Mouse (Mus musculus): ENCODE results near the gene Chrnb2. TPM values are rescaled to one million over a fixed set of nuclear protein-coding genes. Genes with fewer than 3 reads are reported as not detected.
A peak's percentile ranks its signal among the peaks of the same experiment; 100 is the strongest.

Gene Chrnb2
- polyA plus RNA-seq, 1 experiment from 2014 or later, result 3.2 TPM

DNA sequence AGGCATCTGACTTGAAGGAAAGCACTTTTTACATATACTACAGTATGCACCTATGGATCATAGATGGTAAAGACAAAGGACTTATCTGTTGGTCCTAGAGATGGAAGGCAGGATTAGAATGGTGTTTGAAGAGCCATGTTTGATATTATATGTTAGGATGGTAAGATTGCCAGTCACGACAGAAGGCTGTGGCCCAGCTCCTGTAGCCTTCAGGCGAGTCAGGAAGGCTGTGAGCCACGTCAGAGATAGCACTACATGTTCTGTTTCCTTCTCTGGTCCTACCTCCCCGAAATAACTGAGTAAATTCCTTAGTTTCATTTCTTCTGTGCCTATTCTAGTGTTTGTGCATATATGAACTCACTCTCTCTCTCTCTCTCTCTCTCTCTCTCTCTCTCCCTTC, 32.3 kb downstream of the Chrnb2 start:
- no peak overlapping the region for H3K4me3 ChIP-seq

DNA sequence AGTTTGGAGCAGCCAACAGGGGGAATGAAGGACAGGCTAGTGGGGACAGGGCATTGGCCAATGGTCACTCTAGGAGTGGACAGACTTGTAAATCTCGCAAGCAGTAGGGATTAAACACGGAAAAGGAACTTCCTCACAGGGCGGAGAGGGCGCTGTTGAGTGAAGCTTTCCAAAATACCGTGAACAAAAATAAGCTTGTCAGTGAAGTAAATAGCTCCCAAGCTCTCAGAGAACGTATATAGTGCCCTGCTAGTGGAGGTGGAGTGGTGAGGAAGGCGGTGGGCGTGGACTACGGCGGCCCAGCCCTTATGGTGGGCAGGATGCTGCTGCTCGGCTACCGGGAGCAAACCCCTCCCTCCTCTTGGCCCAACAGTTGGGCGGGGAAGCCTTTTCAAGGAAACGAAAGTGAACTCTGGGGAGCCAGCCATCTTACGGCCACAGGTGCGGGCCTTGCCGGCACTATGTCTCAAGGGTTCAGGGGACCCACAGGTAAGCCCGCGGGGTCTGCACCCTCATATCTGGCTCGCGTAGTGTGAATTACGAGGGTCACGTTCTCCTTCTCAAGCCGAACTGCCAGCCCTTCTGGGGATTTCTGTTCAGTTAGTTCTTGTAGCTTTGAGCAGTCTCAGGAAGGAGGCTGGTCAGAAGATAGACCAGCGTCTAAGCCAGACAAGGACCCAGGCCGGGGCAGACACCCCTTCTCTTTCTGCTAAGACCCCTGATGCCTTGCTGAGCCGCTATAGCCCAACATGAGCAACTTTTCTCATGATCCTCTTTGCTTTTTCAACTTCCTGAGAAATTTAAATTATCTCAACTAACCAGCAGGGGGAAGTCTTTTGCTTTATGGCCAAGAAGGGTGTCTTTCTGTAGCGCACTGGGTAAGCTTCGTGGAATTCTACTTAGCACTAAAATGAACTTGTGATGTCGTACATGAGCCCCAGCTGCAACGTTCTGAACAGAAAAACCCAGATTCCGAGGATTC, 33.8 kb downstream of the Chrnb2 start:
- Histone ChIP-seq H3K36me3 (peaks cover 3% of the 10 kb centered on the region; the same call in 1 of the 2 replicates), H3K4me3 (peak overlapping the region; percentile 61), H3K4me1 (peaks cover 4% of the 10 kb centered on the region; the same call in 1 of the 2 replicates), H3K9me3 (no peaks in the 10 kb centered on the region), H3K9ac (peak overlapping the region; percentile 60), H3K4me2 (replicated peaks) (peak overlapping the region; percentile 86), H3K27ac (peak overlapping the region; percentile 42; the same call in 1 of the 2 replicates), H3K27me3 (no peaks in the 10 kb centered on the region)
- WGBS, result 4% methylated on average over 32 of the region's 32 CpGs
- peak; percentile 88; the same call in 1 of the 2 replicates for ATAC-seq (ENCODE audit: insufficient number of reproducible peaks, insufficient read depth, low FRiP score, low TSS enrichment)

More for the DNA sequence above, 32.3 kb downstream of the Chrnb2 start:
- no peak overlapping the region for H3K9ac ChIP-seq
- H3K4me1 ChIP-seq, result peaks cover 4% of the 10 kb centered on the region; the same call in 1 of the 2 replicates
- no peaks in the 10 kb centered on the region for H3K9me3 ChIP-seq
- no peak for ATAC-seq (ENCODE audit: insufficient number of reproducible peaks, insufficient read depth, low FRiP score, low TSS enrichment)
- 92% methylated on average over 4 of the region's 4 CpGs for WGBS
- H3K27me3 ChIP-seq, result no peaks in the 10 kb centered on the region
- no peak overlapping the region for H3K27ac ChIP-seq
- peaks cover 8% of the 10 kb centered on the region; the same call in 1 of the 2 replicates for H3K36me3 ChIP-seq
- no peak overlapping the region for H3K4me2 ChIP-seq (replicated peaks)

DNA sequence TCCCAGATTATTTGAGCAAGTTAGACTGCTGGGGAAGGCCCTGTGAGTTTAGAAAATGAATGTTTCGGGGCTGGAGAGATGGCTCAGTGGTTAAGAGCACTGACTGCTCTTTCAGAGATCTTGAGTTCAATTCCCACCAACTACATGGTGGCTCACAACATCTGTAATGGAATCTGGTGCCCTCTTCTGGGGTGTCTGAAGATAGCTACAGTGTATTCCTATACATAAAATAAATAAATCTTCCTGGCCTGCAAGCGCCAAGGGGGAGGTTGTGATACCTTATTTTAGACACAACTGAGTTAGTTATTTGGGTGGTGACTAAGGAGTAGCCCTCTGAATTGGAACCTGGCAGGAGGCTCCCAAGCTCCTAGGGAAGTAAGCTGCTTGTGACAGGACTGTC, 35.6 kb downstream of the Chrnb2 start:
- Histone ChIP-seq H3K36me3 (no peaks in the 10 kb centered on the region), H3K4me2 (replicated peaks) (no peak overlapping the region), H3K9ac (no peak overlapping the region), H3K9me3 (no peaks in the 10 kb centered on the region), H3K27me3 (no peaks in the 10 kb centered on the region), H3K27ac (no peak overlapping the region), H3K4me3 (no peak overlapping the region), H3K4me1 (peaks cover 4% of the 10 kb centered on the region; the same call in 1 of the 2 replicates)
- ATAC-seq (ENCODE audit: insufficient number of reproducible peaks, insufficient read depth, low FRiP score, low TSS enrichment), result no peak
- 76% methylated on average over 2 of the region's 2 CpGs for WGBS

DNA sequence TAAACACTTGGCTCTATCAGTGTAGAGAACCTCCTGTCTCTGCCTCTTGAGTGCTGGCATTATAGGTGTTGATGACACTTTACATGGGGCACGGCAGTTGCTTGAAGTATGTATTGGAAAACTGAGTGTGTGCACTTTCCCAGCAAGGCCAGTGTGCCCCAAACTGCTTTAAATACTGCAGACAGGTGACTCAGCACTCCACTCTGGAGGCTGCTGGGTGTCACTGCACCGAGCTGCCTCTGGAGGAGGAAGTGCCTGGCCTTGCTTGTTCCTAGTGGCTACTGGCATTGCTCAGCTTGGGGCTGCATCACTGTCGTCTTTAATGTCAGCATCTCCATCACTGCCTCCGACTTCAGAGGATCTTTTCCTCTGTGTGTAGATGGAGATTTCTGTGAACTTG, 37.4 kb downstream of the Chrnb2 start:
- no peak for ATAC-seq (ENCODE audit: insufficient number of reproducible peaks, insufficient read depth, low FRiP score, low TSS enrichment)
- Histone ChIP-seq H3K4me3 (no peak overlapping the region), H3K27me3 (no peaks in the 10 kb centered on the region), H3K36me3 (no peaks in the 10 kb centered on the region), H3K9me3 (no peaks in the 10 kb centered on the region), H3K4me1 (peaks cover 4% of the 10 kb centered on the region; the same call in 1 of the 2 replicates), H3K27ac (no peak overlapping the region), H3K9ac (no peak overlapping the region), H3K4me2 (replicated peaks) (no peak overlapping the region)
- WGBS, result 18% methylated on average over 4 of the region's 4 CpGs

DNA sequence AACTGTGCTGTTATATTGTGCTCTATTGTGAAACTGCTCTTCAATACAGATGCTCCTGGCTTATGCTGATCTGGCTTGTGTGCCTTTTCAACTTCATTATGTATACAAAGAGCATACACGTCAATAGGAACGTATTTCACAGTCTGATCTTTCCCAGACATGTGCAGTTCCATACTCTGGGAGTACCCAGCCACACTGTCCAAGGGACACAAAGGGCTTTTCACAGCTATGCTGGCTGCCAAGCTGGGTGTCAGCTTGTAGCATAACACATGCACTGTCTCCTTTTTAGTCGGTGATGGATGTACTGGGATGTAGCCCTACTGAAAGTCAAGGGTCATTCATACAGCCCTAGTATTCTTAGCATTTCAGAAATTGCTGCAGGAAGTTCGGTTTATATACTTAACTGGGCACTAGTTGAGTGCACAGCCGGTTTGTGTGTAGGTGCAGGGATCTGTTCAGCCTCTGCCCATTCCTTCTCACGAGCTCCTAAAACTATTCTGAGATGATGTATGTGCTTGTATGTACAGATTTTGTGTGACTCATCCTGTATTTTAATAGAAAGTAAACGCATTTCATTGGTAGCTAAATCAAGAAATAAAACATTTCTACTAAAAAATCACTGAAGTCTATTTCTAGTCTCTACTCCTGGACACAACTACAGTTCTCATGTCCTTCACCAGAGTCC, 40.9 kb downstream of the Chrnb2 start:
- Histone ChIP-seq H3K36me3 (no peaks in the 10 kb centered on the region), H3K9me3 (no peaks in the 10 kb centered on the region), H3K27me3 (no peaks in the 10 kb centered on the region), H3K9ac (no peak overlapping the region), H3K4me1 (0 out of 2 replicates have a peak, but pooled peaks cover 4% of the 10 kb centered on the region), H3K4me2 (replicated peaks) (no peak overlapping the region), H3K4me3 (no peak overlapping the region), H3K27ac (no peak overlapping the region)
- whole genome bisulfite sequencing, result 67% methylated on average over 7 of the region's 7 CpGs
- ATAC-seq (ENCODE audit: insufficient number of reproducible peaks, insufficient read depth, low FRiP score, low TSS enrichment), result no peak

DNA sequence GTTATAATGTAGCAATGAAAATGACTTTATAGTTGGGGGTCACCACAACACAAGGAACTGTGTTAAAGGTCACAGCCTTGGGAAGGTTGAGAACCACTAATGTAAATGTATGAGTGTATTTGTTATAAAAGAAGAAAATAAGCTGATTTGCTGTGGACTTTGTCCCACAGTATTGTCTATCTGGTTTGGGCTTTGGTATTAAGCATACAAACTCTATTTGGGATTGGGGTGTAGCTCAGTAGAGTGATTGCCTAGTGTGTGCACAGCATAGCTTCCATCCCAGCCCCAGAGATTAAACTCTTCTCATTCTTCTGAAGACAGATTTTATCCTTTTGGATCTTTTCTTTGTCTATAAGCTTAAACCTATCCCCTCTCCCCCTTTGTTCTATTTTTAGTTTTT, 42.4 kb downstream of the Chrnb2 start:
- H3K27me3 ChIP-seq, result no peaks in the 10 kb centered on the region
- H3K27ac ChIP-seq, result no peak overlapping the region
- H3K36me3 ChIP-seq, result no peaks in the 10 kb centered on the region
- ATAC-seq (ENCODE audit: insufficient number of reproducible peaks, insufficient read depth, low FRiP score, low TSS enrichment), result no peak
- no peak overlapping the region for H3K4me3 ChIP-seq
- no peaks in the 10 kb centered on the region for H3K9me3 ChIP-seq
- 0 out of 2 replicates have a peak, but pooled peaks cover 4% of the 10 kb centered on the region for H3K4me1 ChIP-seq
- no peak overlapping the region for H3K9ac ChIP-seq
- H3K4me2 ChIP-seq (replicated peaks), result no peak overlapping the region

DNA sequence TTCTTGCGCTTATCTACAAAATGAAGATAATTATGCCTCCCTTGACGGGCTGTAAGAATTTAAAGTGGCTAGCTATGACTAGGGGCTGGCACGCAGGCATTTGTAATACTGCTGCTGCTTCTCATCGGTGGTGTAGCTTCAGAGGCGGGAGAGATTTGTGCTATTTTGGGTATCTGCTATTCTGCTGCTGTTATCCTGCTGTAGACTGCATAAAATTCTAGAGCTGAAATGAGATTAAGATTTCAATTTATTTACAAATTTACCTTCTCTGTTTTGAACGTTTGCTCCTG, 48.5 kb downstream of the Chrnb2 start:
- peaks cover 3% of the 10 kb centered on the region; the same call in 1 of the 2 replicates for H3K27me3 ChIP-seq

DNA sequence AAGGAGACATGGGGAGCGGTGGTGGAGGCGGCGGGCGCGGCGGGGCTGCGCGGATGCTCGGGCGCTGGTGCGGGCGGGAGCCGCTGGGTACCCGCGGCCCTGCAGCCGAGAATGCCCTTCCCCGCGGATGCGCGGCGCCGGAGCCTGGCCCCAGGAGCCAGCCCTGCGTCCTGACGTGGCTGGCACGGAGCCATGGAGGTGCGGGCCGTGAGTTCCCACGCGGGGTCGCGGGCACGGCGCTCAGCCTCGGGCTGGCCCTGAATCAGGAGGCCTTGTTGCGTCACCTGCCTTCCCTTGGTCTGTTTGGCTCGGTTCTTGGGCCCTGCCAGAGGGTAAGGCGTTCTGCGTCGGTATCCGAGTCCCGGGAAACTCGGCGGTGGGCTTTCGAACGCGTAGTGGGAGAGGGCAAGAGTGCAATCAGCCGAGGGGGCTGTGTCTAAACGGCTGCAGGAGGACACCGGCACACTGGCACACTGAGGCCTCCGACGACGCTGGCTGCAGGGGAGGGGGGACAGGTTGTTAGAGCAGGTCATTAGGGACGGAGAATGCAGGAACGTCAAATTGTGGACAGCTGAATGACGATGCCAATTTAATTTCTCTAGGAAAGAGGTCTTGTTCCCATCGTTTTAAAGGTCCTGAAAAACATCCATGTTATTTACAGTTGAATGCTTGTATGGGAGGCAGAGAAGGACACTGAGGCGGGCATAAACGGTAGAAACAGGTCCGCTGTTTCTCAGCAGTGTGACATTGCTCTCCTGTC, 49.0 kb downstream of the Chrnb2 start:
- Histone ChIP-seq H3K27ac (peak overlapping the region; percentile 73), H3K36me3 (no peaks in the 10 kb centered on the region), H3K4me1 (peaks cover 8% of the 10 kb centered on the region), H3K27me3 (peaks cover 3% of the 10 kb centered on the region; the same call in 1 of the 2 replicates), H3K9me3 (no peaks in the 10 kb centered on the region), H3K9ac (peak overlapping the region; percentile 95), H3K4me2 (replicated peaks) (peak overlapping the region; percentile 72), H3K4me3 (peak overlapping the region; percentile 99)
- 2% methylated on average over 58 of the region's 59 CpGs for WGBS
- peak; percentile 74 for ATAC-seq (ENCODE audit: insufficient number of reproducible peaks, insufficient read depth, low FRiP score, low TSS enrichment)

More for the DNA sequence above, 48.5 kb downstream of the Chrnb2 start:
- no peak overlapping the region for H3K27ac ChIP-seq
- no peak for ATAC-seq (ENCODE audit: insufficient number of reproducible peaks, insufficient read depth, low FRiP score, low TSS enrichment)
- H3K4me1 ChIP-seq, result peaks cover 12% of the 10 kb centered on the region
- peak overlapping the region; percentile 99 for H3K4me3 ChIP-seq
- peak overlapping the region; percentile 72 for H3K4me2 ChIP-seq (replicated peaks)
- 61% methylated on average over 6 of the region's 6 CpGs for WGBS
- H3K9ac ChIP-seq, result peak overlapping the region; percentile 95
- H3K36me3 ChIP-seq, result no peaks in the 10 kb centered on the region
- no peaks in the 10 kb centered on the region for H3K9me3 ChIP-seq

DNA sequence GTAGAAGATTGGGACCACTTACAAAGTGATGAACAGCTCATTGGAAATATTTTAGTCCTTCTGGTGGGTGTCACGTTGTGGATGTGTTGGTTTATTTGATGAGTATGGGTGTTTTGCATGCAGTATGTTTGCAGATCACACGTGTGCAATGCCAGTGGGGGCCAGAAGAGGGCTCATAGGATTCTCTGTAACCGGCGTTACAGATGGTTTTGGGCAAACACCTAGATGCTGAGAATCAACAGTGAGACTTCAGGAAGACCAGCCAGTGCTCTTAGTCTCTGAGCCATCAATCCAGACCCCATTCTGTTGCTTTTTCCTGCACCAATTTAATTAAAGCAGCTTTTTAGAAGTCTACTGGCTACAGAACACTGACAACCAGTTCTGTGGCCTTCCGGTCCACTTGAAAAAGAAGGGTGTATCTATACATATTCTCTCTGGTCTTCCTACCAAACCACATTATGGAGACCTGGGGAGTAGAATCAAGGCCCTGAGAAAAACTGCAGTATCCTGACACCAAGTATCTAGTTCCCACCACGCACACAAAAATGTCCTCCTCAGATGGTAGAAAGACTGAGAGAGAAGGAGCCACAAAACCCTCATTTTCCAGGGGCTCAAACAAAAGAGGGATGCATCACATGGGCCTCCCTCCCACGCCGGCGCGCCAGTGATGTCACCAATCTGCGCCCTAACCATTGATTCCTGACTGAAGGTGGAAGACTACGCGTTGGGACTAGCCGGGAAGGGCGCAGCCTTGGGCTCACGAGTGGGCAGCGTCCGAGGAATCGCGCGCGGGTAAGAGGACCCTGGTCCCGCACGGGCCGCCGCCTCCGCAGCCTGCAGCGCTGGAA, 49.8 kb downstream of the Chrnb2 start, which contains the start of gene Adar:
Adar (plus strand) TSS at position 664 of the 848 bp plus-strand sequence.
- Histone ChIP-seq H3K4me1 (peaks cover 8% of the 10 kb centered on the region), H3K27ac (peak within 1 kb of the TSS; percentile 73), H3K27me3 (peaks cover 3% of the 10 kb centered on the region; the same call in 1 of the 2 replicates), H3K9ac (peak within 1 kb of the TSS; percentile 95), H3K9me3 (no peaks in the 10 kb centered on the region), H3K4me3 (peak within 1 kb of the TSS; percentile 99), H3K4me2 (replicated peaks) (peak within 1 kb of the TSS; percentile 72), H3K36me3 (no peaks in the 10 kb centered on the region)
- peak; percentile 84 for ATAC-seq (ENCODE audit: insufficient number of reproducible peaks, insufficient read depth, low FRiP score, low TSS enrichment)
- WGBS, result 6% methylated on average over 27 of the region's 28 CpGs

DNA sequence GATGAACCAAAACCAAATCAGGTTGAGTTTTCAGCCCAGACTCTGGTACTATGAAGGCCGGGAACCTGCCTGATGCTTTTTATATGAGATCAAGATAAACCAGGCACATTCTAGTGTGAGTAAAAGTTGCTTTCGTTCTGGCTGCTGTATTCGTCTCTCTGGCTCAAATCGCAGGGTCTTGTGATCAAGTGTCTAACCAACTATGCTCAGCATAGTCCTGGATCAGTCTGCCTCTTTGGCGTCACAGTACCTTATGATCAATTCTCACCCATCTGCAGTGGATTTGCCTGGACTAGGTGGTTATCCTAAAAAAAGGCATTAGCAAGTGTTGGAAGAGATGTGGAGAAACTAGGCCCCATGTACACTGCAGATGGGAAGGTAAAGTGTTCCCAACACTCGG, 60.4 kb downstream of the Chrnb2 start:
- Histone ChIP-seq H3K9me3 (no peaks in the 10 kb centered on the region), H3K4me1 (peaks cover 3% of the 10 kb centered on the region; the same call in 1 of the 2 replicates), H3K27ac (no peak overlapping the region), H3K9ac (no peak overlapping the region), H3K27me3 (no peaks in the 10 kb centered on the region), H3K4me2 (replicated peaks) (no peak overlapping the region), H3K4me3 (no peak overlapping the region), H3K36me3 (no peaks in the 10 kb centered on the region)
- no peak for ATAC-seq (ENCODE audit: insufficient number of reproducible peaks, insufficient read depth, low FRiP score, low TSS enrichment)
- whole genome bisulfite sequencing, result 79% methylated on average over 6 of the region's 6 CpGs
